Mouse (Mus musculus): Measurements from ENCODE around the gene Sf3a1.

Sf3a1 gene

GRCm38 (mm10) chr11:4134986-4135935 lies 24.9 kb upstream of the Sf3a1 start, which contains the start of gene Rnf215:
Gene Rnf215, plus strand, starts transcription at chr11:4135202.
- DNase-seq (ENCODE audit: low spot score): peak; percentile 91

- no peak for DNase-seq (ENCODE audit: low spot score)
These were observed 21.2 kb upstream of the Sf3a1 start for GRCm38 (mm10) chr11:4138964-4139363.

GRCm38 (mm10) chr11:4141505-4141904 lies 18.6 kb upstream of the Sf3a1 start:
- DNase-seq (ENCODE audit: low spot score): no peak

- DNase-seq (ENCODE audit: low spot score): no peak
These were observed 17.8 kb upstream of the Sf3a1 start for GRCm38 (mm10) chr11:4142352-4142751.

GRCm38 (mm10) chr11:4143281-4144062 lies 16.7 kb upstream of the Sf3a1 start:
- DNase-seq (ENCODE audit: low spot score): no peak

GRCm38 (mm10) chr11:4146381-4146780 lies 13.8 kb upstream of the Sf3a1 start:
- DNase-seq (ENCODE audit: low spot score): no peak

GRCm38 (mm10) chr11:4147098-4147497 lies 13.1 kb upstream of the Sf3a1 start:
- DNase-seq (ENCODE audit: low spot score): no peak

DNA sequence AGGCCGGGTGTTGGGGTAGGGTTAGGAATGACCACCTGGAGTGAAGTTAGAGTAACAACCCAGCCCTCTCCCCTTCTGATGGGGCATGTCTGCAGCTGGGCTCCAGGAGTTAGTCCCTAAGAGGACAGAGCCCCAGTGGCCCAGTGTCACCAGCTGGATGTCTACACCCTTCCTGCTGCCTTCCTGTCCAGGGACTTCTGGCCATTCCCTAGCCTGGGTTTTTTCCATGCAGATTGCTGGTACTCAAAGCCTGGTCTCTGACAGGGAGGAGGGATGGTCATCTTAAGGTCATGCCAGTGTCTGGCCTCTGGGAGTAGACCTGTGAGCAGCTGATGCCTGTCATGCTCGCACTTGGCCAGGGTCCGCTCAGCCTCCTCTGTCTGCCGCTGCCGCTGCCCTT lies 12.0 kb upstream of the Sf3a1 start:
- DNase-seq (ENCODE audit: low spot score): no peak

DNA sequence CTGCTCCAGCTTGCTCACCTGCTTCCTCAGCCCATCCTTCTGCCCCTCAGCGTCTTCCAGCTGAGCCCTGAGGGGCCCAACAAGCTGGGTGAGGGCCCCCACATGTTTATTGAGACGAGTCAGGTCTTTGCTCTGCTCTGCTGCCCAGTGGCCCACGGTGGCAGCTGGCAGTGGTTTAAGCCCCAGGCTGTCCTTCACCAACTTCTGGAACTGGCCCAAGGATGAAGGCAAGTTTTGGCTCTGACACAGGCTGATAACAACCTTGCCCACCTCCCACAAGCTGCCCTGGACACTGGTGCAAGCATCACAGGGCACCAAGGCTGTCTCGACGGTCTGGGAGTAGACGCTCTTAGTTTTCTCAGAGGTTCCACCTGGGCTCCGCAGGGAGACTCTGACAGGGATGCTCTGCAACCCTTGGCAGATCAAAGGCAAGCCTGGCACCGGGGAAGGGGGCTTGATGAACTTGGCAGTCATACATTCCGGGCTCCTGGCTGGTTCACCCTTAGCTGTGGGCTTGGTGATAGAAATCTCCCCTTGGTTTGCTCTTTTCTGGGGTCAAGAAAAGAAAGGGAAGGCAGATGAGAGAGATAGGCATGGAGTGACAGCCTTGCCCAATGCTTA lies 11.5 kb upstream of the Sf3a1 start:
- DNase-seq (ENCODE audit: low spot score): no peak

DNA sequence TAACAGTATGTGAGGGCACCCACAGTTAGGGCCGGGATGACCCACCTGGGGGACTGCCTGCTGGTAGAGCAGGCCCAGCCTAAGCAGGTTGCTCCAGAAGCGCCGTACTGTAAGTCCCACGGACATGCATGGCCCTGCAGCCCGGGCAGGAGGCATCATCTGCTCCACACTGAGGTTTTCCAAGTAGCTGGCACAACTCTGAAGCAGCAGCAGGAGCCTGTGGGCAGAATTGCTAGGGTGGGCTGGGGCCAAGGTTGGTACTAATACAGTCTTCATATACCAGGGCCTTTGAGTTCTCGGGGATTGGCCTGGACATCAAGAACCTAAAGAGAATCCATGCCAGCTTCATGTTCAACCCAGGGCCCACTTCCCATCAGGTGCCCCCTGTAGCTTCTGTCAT lies 10.3 kb upstream of the Sf3a1 start:
- DNase-seq (ENCODE audit: low spot score): no peak

DNA sequence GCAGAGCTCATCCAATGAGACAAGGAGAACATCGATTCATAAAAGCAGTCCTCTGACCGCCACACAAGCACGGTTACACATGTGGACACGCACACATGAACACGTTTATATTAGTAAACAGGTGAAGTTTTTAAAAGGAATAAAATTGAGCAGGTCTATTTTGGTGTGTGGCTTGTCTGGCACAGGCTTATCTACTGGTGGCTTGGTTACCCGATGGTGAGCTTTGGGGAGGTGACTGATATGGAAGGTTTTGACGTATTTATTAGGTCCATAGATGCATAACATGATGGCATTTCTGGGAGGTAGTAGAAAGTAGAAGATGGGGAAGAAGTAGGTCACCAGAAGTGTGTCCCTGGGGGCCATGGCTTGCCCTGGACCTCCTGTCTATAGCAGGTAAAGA lies 6.5 kb upstream of the Sf3a1 start:
- DNase-seq (ENCODE audit: low spot score): no peak

DNA sequence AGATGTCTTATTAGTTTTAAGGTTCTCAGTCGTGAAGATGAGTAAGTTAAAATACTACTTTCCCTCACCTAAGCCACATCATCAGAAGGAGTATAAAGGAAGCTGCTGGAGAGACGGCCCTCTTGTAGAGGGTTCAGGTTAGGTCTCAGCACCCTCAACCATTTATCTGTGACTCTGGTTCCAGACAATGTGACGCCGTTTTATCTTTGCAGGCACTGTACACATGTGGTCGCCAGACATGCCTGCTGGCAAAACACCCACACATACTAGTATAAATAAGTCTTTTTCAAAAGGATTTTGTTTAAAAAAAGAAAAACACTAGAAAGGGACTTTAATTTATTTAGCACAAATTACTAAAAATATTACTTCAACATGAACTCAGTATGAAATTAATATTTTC lies 4.5 kb upstream of the Sf3a1 start:
- DNase-seq (ENCODE audit: low spot score): no peak

DNA sequence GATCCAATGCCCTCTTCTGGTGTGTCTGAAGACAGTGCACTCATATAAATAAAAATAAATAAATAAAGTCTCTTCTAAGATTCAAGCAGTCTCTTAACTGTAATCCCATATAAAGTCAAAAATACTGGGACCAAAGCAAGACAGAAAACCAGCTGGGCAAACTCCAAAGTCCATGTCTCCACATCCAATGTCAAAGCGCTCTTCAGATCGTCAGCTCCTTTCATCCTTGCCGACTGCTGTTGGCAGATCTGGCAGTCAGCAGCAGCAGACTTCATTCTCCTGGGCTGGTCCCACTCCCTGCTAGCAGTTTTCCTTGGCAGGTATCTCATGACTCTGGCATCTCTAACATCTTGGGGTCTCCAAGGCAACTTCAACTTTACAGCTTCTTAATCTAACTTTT lies 1.5 kb upstream of the Sf3a1 start:
- no peak for DNase-seq (ENCODE audit: low spot score)

GRCm38 (mm10) chr11:4160758-4161480 lies 769 bp downstream of the Sf3a1 start:
- DNase-seq (ENCODE audit: low spot score): no peak

GRCm38 (mm10) chr11:4164701-4165100 lies 4.6 kb downstream of the Sf3a1 start:
- no peak for DNase-seq (ENCODE audit: low spot score)

GRCm38 (mm10) chr11:4166467-4167090 lies 6.4 kb downstream of the Sf3a1 start:
- no peak for DNase-seq (ENCODE audit: low spot score)

DNA sequence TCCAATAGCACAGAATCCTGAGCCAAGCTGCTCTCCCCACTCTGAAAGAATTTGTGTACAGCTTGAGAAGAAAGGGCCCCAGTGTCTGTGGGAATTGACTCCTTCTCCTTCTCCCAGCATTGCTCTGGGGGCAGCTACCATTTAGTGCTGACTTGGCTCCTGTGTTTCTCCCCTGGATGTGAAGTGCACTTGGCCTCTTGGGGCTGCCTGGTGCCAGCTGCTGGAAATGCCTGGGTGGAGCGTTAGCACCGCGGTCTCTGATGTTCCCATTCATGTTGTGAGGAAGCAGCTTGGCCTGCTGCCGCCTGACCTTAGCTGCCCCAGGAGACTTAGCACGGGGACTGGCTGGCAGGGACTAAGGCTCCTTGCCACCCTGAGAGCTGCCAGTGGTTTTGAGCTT lies 14.4 kb downstream of the Sf3a1 start:
- no peak for DNase-seq (ENCODE audit: low spot score)

DNA sequence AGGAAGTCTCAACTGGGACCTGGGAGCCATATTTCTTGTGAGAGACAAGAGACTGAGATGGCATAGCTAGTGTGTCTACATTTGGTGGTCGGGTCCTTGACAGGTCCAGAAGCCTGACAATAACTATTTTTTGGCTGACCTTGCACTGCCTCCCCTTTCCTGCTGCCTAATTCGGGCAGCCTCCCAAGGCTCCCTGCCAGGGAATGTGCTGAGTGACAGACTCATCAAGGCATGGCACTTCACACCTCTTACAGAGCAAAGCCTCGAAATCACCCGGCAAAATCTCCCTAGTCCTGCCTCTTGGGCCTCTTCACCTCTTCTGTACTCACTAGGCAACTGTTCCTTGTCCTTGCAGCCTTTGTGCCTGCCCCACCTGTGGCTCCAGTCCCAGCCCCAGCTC lies 17.6 kb downstream of the Sf3a1 start:
- DNase-seq (ENCODE audit: low spot score): no peak

DNA sequence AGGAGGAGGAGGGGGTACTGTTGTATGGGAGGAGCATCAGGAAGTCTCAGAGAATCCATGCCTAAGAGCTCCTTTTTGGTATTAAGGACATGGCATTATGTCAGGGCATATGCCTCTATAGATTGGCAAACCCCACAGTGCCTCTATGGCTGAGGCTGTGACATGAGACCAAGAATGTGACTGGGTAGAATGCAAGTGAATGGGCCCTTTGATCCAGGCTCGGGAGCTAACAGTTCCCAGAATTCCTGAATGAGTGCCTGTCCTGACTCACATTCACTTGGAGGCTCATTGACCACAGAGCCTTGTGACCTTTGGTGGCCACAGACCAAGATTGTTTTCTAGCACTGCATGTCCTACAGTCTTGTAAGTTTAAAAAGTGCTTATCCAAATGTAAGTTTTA lies 21.9 kb downstream of the Sf3a1 start:
- no peak for DNase-seq (ENCODE audit: low spot score)

DNA sequence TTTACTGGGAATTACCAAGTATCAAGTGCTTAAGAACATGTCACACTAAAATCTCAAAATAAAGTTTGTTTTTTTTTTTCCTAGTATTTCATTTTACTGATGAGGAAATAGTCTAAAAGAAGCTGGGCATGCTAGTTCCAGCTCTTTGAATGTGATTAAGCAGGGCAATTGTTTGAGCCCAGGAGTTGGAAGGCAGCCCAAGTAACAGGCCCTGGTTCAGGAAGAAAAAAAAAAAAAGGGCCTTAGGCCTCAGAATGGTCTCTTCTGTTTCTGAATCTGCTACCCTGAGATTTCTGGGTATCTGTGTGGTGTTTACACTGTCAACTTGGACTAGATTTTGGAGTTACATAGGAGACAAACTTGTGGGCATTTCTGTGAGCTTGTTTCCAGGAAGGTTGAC lies 23.4 kb downstream of the Sf3a1 start:
- DNase-seq (ENCODE audit: low spot score): no peak

GRCm38 (mm10) chr11:4184251-4184952 lies 24.3 kb downstream of the Sf3a1 start:
- DNase-seq (ENCODE audit: low spot score): no peak

All from urinary bladder, postnatal 14 days (tissue).